8 mouse cellular contexts compared by ENCODE assay signal in the genomic region with DNA sequence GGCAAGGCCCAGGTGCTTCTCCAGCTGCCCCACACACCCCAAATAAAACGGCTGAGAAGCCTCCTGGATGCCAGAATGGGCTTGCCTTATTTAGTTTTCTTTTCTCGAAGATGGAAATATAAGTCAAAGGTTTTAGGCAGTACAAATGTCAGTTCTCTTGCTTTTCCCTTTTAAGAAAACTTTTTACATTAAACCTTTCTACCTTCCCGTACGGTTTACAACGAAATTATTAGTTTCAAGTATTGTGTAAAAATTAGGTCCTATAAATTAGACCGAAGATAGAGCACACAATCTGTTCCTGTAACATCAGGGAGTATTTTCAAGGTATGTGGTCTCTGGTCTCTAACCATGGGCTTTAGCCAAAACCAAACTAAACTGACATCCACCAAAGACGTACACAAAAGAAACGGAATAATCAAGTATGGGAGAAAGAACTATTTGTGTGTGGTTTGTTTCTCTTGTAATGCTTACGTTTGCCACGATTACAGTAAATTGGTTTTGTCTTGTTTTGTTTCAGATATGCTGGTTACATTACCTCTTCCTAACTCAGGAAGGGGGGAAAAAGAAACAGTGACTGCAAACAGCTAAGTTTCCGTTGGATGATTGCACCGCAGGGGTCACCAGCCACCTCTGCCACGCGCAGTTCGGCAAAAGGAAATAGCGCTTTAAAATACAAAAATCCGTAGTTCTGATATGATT. TPM values are rescaled to one million over a fixed set of nuclear protein-coding genes. Genes with fewer than 3 reads are reported as not detected.
DNase-seq lines count a peak whose midpoint lies in the region; ATAC-seq and TF ChIP-seq lines count a peak whose summit lies in the region.

No protein-coding gene starts in this region.

- no peak overlapping the region for H3K9ac ChIP-seq in liver, embryonic 14.5 days (replicated peaks)

- H3K27me3 ChIP-seq in liver, embryonic 14.5 days (ENCODE audit: control insufficient read depth, insufficient read depth, low read length), result peaks cover 61% of the 10 kb centered on the region

- no peak for TF ChIP-seq CTCF in liver, embryonic 14.5 days (IDR thresholded peaks at IDR 0.05; ENCODE audit: low read depth)

- H3K36me3 ChIP-seq in liver, embryonic 14.5 days (replicated peaks; ENCODE audit: control insufficient read depth, insufficient read depth, low read depth), result no peaks in the 10 kb centered on the region

- WGBS in liver, embryonic 14.5 days (ENCODE audit: insufficient replicate concordance), result 8% methylated on average over 17 of the region's 17 CpGs

- peak; percentile 65 for DNase-seq in embryo, embryonic 9.5 days (ENCODE audit: extremely low spot score)
- no peak for DNase-seq in embryo, embryonic 11 days
- peak; percentile 58 for DNase-seq in retina, postnatal 1 day
- no peak for DNase-seq in retina, embryonic 14.5 days (ENCODE audit: low spot score)
- no peak for DNase-seq in liver, embryonic 14.5 days (ENCODE audit: low read depth in 3 of 3, low spot score in 3 of 3)
- DNase-seq in spleen, postnatal 10 days (ENCODE audit: low spot score in 2 of 2), result no peak
- no peak for DNase-seq in right cerebral cortex, postnatal 10 days (ENCODE audit: low spot score in 2 of 2)
- no peak for DNase-seq in left cerebral cortex, postnatal 25 days (ENCODE audit: low spot score in 2 of 2)

- H3K27ac ChIP-seq in liver, embryonic 14.5 days, result no peak overlapping the region

- TF ChIP-seq EP300 in liver, embryonic 14.5 days (IDR thresholded peaks at IDR 0.05; ENCODE audit: low read depth), result no peak

- ATAC-seq in liver, embryonic 14.5 days (ENCODE audit: insufficient read depth), result no peak

- intact Hi-C loops in left cerebral cortex, postnatal 25 days (cut with DNase I), result no loop called here

- no peaks in the 10 kb centered on the region for H3K9me3 ChIP-seq in liver, embryonic 14.5 days (ENCODE audit: control insufficient read depth, low read length)

- peak overlapping the region; percentile 63 for H3K4me2 ChIP-seq in liver, embryonic 14.5 days (ENCODE audit: low read depth)

- no peak overlapping the region for H3K4me3 ChIP-seq in liver, embryonic 14.5 days (ENCODE audit: insufficient read depth in 1 of 2, low read depth in 2 of 2, low read length in 2 of 2)

- H3K4me1 ChIP-seq in liver, embryonic 14.5 days (replicated peaks; ENCODE audit: control insufficient read depth in 2 of 2, insufficient read depth in 2 of 2, low read length in 1 of 2), result no peaks in the 10 kb centered on the region

RNA-seq across cellular contexts. Expression of a gene that starts 41.3 kb away (rescaled TPM):
- polyA plus RNA-seq in liver, embryonic 14.5 days (2012; rRNA removed), result 0.56 and 0.75 TPM in 2 replicates
- 0.66 and 0.67 TPM in 2 replicates for polyA plus RNA-seq in liver, embryonic 14.5 days (2014; fragmentation: Nextera tagmentation; extraction: Ambion mirVana)
- total RNA-seq in left cerebral cortex, postnatal 25 days (2021), result 1 to 10 TPM; 3.0 to 3.2 TPM

Comparison
In these comparisons a context has a peak if more than half of its experiments do, and no peak if none do; other contexts are left out.
1. DNase-seq: peak in embryo, embryonic 9.5 days (single experiment) and retina, postnatal 1 day (single experiment); none in embryo, embryonic 11 days (single experiment), retina, embryonic 14.5 days (single experiment), liver, embryonic 14.5 days (0 of 3), spleen, postnatal 10 days (0 of 2), right cerebral cortex, postnatal 10 days (0 of 2) and left cerebral cortex, postnatal 25 days (0 of 2).